Mouse (Mus musculus) embryonic facial prominence, embryonic 11.5 days (tissue): ENCODE data around the gene Eef1e1. TPM values are rescaled to one million over a fixed set of nuclear protein-coding genes. Genes with fewer than 3 reads are reported as not detected.
A peak's percentile ranks its signal among the peaks of the same experiment; 100 is the strongest.
"Not testable (repeated sequence)": the region's sequence is repeated elsewhere in the genome, so short reads cannot be mapped to it uniquely, and the experiment has no call there.

Source experiments
- ATAC-seq: fragments of 200-750 bp; cut with Nextera tagmentation; replicated peaks from 2 replicates; pipeline ENCODE4 v1.8.0; 2017; ENCODE audit warnings: low read depth; ENCODE audit not compliant: insufficient number of reproducible peaks, low FRiP score, low TSS enrichment
- DNase-seq: peaks from one replicate; pipeline ENCODE4 v3.0.0-alpha.2; 2015; ENCODE audit warnings: low spot score
- H3K27ac ChIP-seq: fragments of 300-500 bp; sonication (generic); replicated peaks from 2 replicates; pipeline ENCODE4 v1.5.1; 2014; ENCODE audit warnings: mild to moderate bottlenecking, low read depth, low read length, control low read depth
- H3K27me3 ChIP-seq: fragments of 300-500 bp; sonication (generic); 2 replicates; pipeline ENCODE4 v1.6.1; 2014; ENCODE audit warnings: mild to moderate bottlenecking, low read length, moderate library complexity, mixed read lengths; ENCODE audit not compliant: control insufficient read depth, insufficient read depth
- H3K36me3 ChIP-seq: fragments of 300-500 bp; sonication (generic); replicated peaks from 2 replicates; pipeline ENCODE4 v1.6.1; 2014; ENCODE audit warnings: low read depth, mild to moderate bottlenecking, low read length, moderate library complexity, mixed read lengths; ENCODE audit not compliant: control insufficient read depth, insufficient read depth
- H3K4me1 ChIP-seq: fragments of 300-500 bp; sonication (generic); 2 replicates; pipeline ENCODE4 v1.6.1; 2014; ENCODE audit warnings: low read length, mixed read lengths; ENCODE audit not compliant: control insufficient read depth, insufficient read depth
- H3K4me2 ChIP-seq: fragments of 300-500 bp; sonication (generic); 2 replicates; pipeline ENCODE4 v1.6.1; 2014; ENCODE audit warnings: low read depth, mild to moderate bottlenecking, control low read depth, low read length, moderate library complexity
- H3K4me3 ChIP-seq: fragments of 300-500 bp; sonication (generic); 2 replicates; pipeline ENCODE4 v1.5.1; 2014; ENCODE audit warnings: low read depth, low read length, control low read depth
- H3K9ac ChIP-seq: fragments of 300-500 bp; sonication (generic); replicated peaks from 2 replicates; pipeline ENCODE4 v1.6.1; 2014; ENCODE audit warnings: mild to moderate bottlenecking, control low read depth, low read length
- H3K9me3 ChIP-seq: fragments of 300-500 bp; sonication (generic); replicated peaks from 2 replicates; pipeline ENCODE4 v1.6.1; 2016; ENCODE audit warnings: mild to moderate bottlenecking, low read length, inconsistent platforms, mixed read lengths; ENCODE audit not compliant: control insufficient read depth
- WGBS: fragments of 180-500 bp; shearing (Covaris S2); extraction: QIAGEN DNeasy Blood & Tissue Kit; methylation state at CpG from one replicate; pipeline ENCODE4 v1.1.7; 2014; 5-methylcytosine and 5-hydroxymethylcytosine counted together
- polyA plus RNA-seq: library from polyadenylated mRNA; unstranded; fragments of >200 nt; fragmentation: Nextera tagmentation; extraction: Ambion mirVana; gene quantifications from 2 replicates; pipeline ENCODE4 v1.2.1, GENCODE M21; 2014

The Eef1e1 gene
- 54.6 and 56.3 TPM in 2 replicates for polyA plus RNA-seq

DNA sequence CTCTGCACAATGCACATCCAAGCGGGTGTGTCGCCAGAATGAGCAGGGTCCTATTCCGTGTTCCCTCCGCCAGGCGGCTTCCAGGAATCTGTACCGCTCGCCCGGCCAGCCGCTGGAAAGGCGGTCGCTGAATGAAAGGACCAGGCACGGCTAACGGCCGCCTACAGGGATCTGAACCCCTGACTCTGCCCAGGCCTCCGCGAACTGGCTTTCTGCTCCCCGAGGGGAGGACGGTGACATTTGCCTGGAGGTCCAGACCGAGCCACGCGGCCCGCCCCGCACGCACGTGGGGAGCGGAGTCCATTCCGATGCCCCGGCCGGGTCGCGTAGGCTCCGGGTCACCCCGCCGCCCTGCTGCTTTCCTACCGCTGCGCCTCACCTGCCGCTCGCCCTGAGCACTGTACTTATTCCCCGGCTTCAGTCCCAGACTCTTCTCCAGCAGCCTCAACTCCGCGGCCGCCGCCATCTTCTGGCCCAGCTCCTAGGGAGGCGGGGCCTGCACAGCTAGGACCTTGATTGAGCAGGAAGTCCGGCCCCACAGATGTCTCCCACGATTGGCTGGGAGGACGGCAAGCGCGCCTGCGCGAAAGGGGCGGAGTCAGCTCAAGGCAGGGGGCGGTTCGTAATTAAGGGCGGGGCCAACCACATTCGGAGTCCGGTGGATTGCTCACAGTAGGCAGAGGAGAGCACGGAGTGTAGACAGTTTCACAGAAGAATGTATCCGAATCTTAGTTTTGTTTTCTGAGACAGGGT is at the start of gene Eef1e1:
Eef1e1 (minus strand) TSS at position 531 of the 753 bp plus-strand sequence.
- DNase-seq (peak; percentile 95), ATAC-seq (peak; percentile 99)
- Histone ChIP-seq H3K4me3 (peak within 1 kb of the TSS; percentile 96), H3K27me3 (no peaks in the 10 kb centered on the region), H3K27ac (peak within 1 kb of the TSS; percentile 76), H3K9ac (peak within 1 kb of the TSS; percentile 95), H3K4me2 (peak within 1 kb of the TSS; percentile 76), H3K9me3 (no peaks in the 10 kb centered on the region), H3K4me1 (no peaks in the 10 kb centered on the region), H3K36me3 (peaks cover 2% of the 10 kb centered on the region; the same call in 1 of the 2 replicates)
- under 1% methylated on average over 59 of the region's 59 CpGs for whole genome bisulfite sequencing

DNA sequence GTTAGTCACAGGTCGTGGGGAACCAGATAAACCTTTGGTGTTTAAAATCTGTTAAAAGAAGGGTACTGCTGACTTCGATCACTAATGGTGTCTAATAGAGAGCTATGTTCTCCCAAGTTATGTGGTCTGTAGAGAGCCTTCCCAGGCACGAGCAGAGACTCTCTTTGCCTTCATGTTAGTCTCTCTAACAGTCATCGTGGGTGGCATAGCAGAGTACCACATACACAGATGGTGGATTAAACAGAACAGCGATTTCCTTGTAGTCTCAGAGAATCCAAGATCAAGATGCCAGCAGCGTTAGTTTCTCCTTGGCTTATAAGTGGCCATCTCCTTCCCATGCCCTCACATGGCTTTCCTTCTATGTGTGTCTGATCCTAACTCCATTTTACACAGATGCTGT is 32.0 kb upstream of the Eef1e1 start:
- H3K4me1 ChIP-seq = no peaks in the 10 kb centered on the region
- no peak for DNase-seq

DNA sequence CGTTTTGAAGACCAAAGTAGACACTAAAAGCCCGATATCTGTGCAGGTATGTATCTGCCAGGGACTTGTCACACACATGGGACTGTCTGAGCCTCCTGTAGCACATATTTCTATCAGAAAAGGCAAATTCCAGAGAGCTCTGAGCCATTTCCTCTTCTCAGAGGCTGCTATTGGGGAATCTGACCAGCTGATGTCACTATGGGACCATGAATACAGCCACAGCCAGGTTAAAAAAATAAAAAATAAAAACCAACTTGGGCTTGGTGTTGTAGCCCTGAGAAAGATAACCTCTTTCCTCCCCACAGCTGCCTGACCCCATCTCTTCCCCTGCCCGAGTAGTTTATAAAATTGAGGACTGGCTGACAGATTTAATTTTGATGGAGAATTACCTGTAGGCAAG is 31.2 kb upstream of the Eef1e1 start:
- Histone ChIP-seq H3K27ac (no peak overlapping the region), H3K4me2 (no peak overlapping the region), H3K27me3 (no peaks in the 10 kb centered on the region), H3K4me3 (no peak overlapping the region), H3K9ac (no peak overlapping the region), H3K9me3 (no peaks in the 10 kb centered on the region), H3K36me3 (no peaks in the 10 kb centered on the region), H3K4me1 (no peaks in the 10 kb centered on the region)
- ATAC-seq = no peak
- WGBS = 41% methylated on average over 3 of the region's 3 CpGs
- DNase-seq = peak; percentile 72

More for the DNA sequence above, 32.0 kb upstream of the Eef1e1 start:
- WGBS = 79% methylated on average over 6 of the region's 6 CpGs
- H3K27ac ChIP-seq = no peak overlapping the region
- H3K9ac ChIP-seq = no peak overlapping the region
- no peak overlapping the region for H3K4me3 ChIP-seq
- H3K36me3 ChIP-seq = no peaks in the 10 kb centered on the region
- no peaks in the 10 kb centered on the region for H3K9me3 ChIP-seq
- no peak for ATAC-seq
- H3K27me3 ChIP-seq = no peaks in the 10 kb centered on the region
- no peak overlapping the region for H3K4me2 ChIP-seq

DNA sequence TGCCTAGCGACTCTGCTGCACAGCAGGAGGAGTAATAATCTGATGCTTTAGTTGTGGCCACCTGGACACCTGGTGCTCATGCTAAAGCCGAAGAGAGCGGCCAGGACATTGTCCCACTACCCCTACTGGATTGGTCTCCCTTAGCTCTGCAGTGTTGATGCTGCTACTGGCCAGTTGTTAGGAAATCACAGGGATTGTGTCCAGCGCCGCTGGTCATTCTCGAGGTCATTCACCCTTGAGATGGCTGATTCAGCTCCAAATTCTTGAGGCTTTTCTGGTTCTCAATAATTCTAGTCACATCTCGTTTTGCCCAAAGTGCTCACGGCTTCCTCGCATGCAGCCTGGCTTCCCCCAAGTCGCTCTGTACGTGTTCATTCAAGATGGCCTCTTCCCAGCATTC is 29.9 kb upstream of the Eef1e1 start:
- Histone ChIP-seq H3K27me3 (no peaks in the 10 kb centered on the region), H3K4me2 (no peak overlapping the region), H3K36me3 (no peaks in the 10 kb centered on the region), H3K4me3 (no peak overlapping the region), H3K27ac (no peak overlapping the region), H3K9ac (no peak overlapping the region), H3K4me1 (no peaks in the 10 kb centered on the region), H3K9me3 (no peaks in the 10 kb centered on the region)
- DNase-seq (no peak), ATAC-seq (no peak)
- WGBS = 86% methylated on average over 11 of the region's 11 CpGs

- Histone ChIP-seq H3K36me3 (no peaks in the 10 kb centered on the region), H3K9ac (no peak overlapping the region), H3K4me2 (no peak overlapping the region), H3K9me3 (no peaks in the 10 kb centered on the region), H3K27me3 (no peaks in the 10 kb centered on the region), H3K4me3 (no peak overlapping the region), H3K27ac (no peak overlapping the region), H3K4me1 (no peaks in the 10 kb centered on the region)
- WGBS = 73% methylated on average over 9 of the region's 9 CpGs
- ATAC-seq (no peak), DNase-seq (no peak)
These were observed 13.5 kb upstream of the Eef1e1 start for GRCm38 (mm10) chr13:38672336-38672735.

GRCm38 (mm10) chr13:38671451-38671850 is 12.6 kb upstream of the Eef1e1 start:
- not testable (repeated sequence) for H3K4me1 ChIP-seq, H3K4me3 ChIP-seq, H3K36me3 ChIP-seq, H3K9me3 ChIP-seq, H3K4me2 ChIP-seq, DNase-seq, H3K9ac ChIP-seq, ATAC-seq, H3K27me3 ChIP-seq, H3K27ac ChIP-seq
- WGBS = 88% methylated on average over 6 of the region's 6 CpGs

- H3K4me2 ChIP-seq = no peak overlapping the region
- no peak overlapping the region for H3K27ac ChIP-seq
- H3K36me3 ChIP-seq = no peaks in the 10 kb centered on the region
- H3K4me3 ChIP-seq = no peak overlapping the region
- H3K27me3 ChIP-seq = no peaks in the 10 kb centered on the region
- H3K4me1 ChIP-seq = no peaks in the 10 kb centered on the region
- no peak overlapping the region for H3K9ac ChIP-seq
- no peak for DNase-seq
- no peaks in the 10 kb centered on the region for H3K9me3 ChIP-seq
- no peak for ATAC-seq
These were observed 11.2 kb upstream of the Eef1e1 start for GRCm38 (mm10) chr13:38670051-38670450.

GRCm38 (mm10) chr13:38668514-38668913 is 9.7 kb upstream of the Eef1e1 start:
- ATAC-seq (no peak), DNase-seq (peak; percentile 30)
- Histone ChIP-seq H3K4me1 (no peaks in the 10 kb centered on the region), H3K9me3 (no peaks in the 10 kb centered on the region), H3K4me3 (no peak overlapping the region), H3K27ac (no peak overlapping the region), H3K36me3 (no peaks in the 10 kb centered on the region), H3K27me3 (no peaks in the 10 kb centered on the region), H3K4me2 (no peak overlapping the region), H3K9ac (no peak overlapping the region)
- 19% methylated on average over 2 of the region's 2 CpGs for WGBS
